Mouse (Mus musculus) skeletal muscle tissue, adult 2 months (tissue): ENCODE data around the gene Hist1h3i.
"Not testable (repeated sequence)": the region's sequence is repeated elsewhere in the genome, so short reads cannot be mapped to it uniquely, and the experiment has no call there.

Experiments used
- DNase-seq: peaks from one replicate; pipeline ENCODE4 v3.0.0-alpha.2; 2012; ENCODE audit warnings: low read depth, low spot score

The Hist1h3i gene

DNA sequence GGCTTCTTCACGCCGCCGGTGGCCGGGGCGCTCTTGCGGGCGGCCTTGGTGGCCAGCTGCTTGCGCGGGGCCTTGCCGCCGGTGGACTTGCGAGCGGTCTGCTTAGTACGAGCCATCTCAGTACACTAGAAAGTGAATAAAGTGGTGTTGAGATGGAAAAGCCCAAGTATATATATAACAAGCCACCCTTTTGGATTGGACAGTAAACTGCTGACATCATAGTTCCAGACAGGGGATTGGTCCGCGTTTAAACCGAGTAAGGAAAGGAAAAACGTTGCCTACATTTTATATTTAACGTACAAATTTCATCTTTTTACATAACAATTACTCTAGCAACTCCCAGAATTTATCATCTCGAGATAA lies at the start of gene Hist1h3i:
Gene Hist1h3i, minus strand, starts transcription at position 116 of the 363 bp plus-strand sequence.
- DNase-seq: peak; percentile 85

DNA sequence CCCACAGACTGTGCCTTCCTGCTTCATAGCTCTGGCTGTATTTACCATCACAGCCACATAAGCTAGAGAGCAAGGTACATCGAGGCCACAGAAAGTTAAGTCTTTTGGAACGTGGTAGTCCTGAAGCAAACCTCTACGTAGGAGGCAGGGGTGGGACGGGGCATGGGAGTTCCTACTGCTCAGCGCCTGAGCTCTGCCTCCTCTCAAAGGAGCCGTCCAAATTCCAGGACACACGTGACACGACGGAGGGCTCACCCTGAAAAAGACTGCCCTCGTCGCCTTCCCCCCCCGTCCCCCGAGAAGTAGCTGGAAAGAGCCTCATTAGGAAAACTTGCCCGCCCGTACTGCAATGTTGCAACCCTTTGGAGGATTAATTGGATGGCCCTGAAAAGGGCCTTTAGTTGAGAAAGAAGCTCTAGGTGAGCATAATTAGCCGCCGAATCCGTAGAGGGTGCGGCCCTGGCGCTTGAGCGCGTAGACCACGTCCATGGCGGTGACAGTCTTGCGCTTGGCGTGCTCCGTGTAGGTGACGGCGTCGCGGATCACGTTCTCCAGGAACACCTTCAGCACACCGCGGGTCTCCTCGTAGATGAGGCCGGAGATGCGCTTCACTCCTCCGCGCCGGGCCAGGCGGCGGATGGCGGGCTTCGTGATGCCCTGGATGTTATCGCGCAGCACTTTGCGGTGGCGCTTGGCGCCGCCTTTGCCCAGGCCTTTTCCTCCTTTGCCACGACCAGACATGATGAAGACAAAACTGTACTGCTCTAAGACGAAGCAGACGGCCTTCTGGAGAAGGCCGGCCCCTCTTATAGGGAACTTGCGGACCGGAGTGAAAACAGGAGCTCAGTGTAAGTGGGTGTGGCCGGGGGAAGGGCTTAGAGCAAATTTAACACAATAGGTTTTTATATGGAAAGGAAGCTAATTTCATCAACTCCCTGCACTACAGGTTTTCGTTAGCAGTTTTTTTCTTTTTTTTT lies 48.5 kb upstream of the Hist1h3i start, which contains the start of gene Hist1h4n:
Gene Hist1h4n, minus strand, starts transcription at position 779 of the 977 bp plus-strand sequence.
- not testable (repeated sequence) for DNase-seq

- no peak for DNase-seq
These were observed 47.2 kb upstream of the Hist1h3i start for GRCm38 (mm10) chr13:21830344-21830743.

- no peak for DNase-seq
These were observed 45.3 kb upstream of the Hist1h3i start for GRCm38 (mm10) chr13:21828511-21828910.

DNA sequence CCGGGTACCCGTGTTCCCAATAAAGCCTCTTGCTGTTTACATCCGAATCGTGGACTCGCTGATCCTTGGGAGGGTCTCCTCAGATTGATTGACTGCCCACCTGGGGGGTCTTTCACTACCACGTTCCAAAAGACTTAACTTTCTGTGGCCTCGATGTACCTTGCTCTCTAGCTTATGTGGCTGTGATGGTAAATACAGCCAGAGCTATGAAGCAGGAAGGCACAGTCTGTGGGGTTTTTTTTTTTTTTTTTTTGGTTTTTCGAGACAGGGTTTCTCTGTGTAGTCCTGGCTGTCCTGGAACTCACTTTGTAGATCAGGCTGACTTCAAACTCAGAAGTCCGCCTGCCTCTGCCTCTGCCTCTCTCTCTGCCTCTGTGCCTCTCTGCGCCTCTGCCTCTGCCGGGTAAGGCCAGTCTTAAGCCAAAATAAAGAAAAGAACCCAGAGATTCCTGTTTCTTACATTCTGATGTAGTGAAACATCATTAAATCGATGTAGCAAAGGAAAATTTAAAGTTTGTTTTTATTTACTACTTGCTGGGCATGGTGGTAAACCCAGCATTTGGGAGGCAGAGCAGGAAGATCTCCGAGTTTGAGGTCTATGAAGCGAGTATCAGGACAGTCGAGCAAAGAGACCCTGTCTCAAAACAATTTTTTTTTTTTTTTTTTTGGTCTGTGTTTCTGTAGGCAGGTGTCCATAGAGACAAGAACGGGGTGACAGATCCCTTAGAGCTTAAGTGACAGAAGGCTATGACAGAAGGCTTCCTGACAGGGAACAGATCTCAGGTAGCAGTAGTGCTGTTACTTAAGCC lies 37.1 kb upstream of the Hist1h3i start:
- DNase-seq: not testable (repeated sequence)

DNA sequence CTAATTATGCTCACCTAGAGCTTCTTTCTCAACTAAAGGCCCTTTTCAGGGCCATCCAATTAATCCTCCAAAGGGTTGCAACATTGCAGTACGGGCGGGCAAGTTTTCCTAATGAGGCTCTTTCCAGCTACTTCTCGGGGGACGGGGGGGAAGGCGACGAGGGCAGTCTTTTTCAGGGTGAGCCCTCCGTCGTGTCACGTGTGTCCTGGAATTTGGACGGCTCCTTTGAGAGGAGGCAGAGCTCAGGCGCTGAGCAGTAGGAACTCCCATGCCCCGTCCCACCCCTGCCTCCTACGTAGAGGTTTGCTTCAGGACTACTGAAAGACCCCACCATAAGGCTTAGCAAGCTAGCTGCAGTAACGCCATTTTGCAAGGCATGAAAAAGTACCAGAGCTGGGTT lies 28.9 kb upstream of the Hist1h3i start:
- not testable (repeated sequence) for DNase-seq

DNA sequence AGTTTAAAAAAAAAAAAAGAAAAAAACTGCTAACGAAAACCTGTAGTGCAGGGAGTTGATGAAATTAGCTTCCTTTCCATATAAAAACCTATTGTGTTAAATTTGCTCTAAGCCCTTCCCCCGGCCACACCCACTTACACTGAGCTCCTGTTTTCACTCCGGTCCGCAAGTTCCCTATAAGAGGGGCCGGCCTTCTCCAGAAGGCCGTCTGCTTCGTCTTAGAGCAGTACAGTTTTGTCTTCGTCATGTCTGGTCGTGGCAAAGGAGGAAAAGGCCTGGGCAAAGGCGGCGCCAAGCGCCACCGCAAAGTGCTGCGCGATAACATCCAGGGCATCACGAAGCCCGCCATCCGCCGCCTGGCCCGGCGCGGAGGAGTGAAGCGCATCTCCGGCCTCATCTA lies 28.4 kb upstream of the Hist1h3i start, which contains the start of gene Hist1h4m:
Gene Hist1h4m, plus strand, starts transcription at position 208 of the 400 bp plus-strand sequence.
- DNase-seq: not testable (repeated sequence)

GRCm38 (mm10) chr13:21811074-21811473 lies 27.9 kb upstream of the Hist1h3i start:
- DNase-seq: not testable (repeated sequence)

GRCm38 (mm10) chr13:21810073-21810472 lies 26.9 kb upstream of the Hist1h3i start, which contains the start of the genes Hist1h2bq and Hist1h2ao:
Gene Hist1h2bq (minus strand): TSS chr13:21810197.
Gene Hist1h2ao (plus strand): TSS chr13:21810465.
- DNase-seq: not testable (repeated sequence)

GRCm38 (mm10) chr13:21803058-21803457 lies 19.9 kb upstream of the Hist1h3i start:
- DNase-seq: not testable (repeated sequence)

DNA sequence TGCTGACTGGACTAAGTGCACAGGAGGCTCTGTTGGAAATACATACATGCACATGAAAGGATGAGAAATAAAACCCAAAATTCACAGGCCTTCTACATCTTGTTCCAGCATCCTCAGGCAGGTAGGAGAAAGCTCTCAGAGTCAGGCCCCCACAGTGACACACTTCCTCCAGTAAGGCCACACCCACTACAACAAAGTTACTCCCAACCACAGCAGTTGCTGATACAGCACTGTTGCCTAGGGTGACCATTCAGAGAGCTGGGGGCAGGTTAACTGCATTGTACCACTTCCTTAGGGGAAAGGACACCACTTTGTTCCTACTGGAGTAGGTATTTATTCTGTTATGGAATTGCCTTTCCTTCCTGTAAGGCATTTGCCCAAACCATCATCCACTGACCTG lies 14.0 kb upstream of the Hist1h3i start:
- not testable (repeated sequence) for DNase-seq

- no peak for DNase-seq
These were observed 12.4 kb upstream of the Hist1h3i start for GRCm38 (mm10) chr13:21795584-21795983.

GRCm38 (mm10) chr13:21790601-21791283 lies 7.6 kb upstream of the Hist1h3i start:
- no peak for DNase-seq

DNA sequence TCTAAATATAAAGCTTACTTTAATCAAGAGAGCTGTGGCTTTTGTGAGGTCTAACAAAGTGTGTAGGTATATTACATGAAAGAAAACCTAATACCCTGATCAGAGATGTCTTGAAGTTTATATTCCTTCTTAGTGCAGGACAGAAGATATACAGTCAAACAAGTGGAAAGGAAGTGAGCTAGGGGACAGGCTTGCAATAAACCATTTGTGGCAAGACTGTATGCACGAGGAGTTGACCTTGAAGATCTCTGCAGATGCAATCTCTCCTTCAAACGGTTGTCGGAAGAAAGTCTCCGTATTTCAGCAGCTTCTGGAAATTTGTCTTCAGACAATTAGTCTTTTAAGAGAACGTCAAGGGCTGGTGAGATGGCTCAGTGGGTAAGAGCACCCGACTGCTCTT lies 6.8 kb upstream of the Hist1h3i start:
- no peak for DNase-seq

GRCm38 (mm10) chr13:21787760-21788593 lies 4.8 kb upstream of the Hist1h3i start:
- no peak for DNase-seq

DNA sequence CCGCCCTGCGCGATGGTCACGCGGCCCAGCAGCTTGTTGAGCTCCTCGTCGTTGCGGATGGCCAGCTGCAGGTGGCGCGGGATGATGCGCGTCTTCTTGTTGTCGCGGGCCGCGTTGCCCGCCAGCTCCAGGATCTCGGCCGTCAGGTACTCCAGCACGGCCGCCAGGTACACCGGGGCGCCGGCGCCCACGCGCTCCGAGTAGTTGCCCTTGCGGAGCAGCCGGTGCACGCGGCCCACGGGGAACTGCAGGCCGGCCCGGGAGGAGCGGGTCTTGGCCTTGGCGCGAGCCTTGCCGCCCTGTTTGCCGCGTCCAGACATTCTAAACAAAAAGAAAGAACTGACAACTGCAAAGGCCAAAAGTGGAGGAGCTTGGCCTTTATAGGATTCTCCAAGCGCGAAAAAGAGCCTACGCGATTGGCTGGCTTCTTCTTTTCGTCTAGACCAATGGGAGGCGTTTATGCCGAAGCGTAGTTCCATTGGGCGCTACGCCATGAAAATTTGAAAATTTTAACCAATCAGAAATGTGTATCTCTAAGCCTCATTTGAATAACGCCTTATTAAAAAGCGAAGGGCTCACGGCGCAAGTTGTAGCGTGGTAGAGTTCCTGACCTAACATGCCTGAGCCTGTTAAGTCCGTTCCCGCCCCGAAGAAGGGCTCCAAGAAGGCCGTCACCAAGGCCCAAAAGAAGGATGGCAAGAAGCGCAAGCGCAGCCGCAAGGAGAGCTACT lies 3.9 kb upstream of the Hist1h3i start, which contains the start of the genes Hist1h2an and Hist1h2bp:
Gene Hist1h2an, minus strand, starts transcription at position 320 of the 731 bp plus-strand sequence.
Gene Hist1h2bp, plus strand, starts transcription at position 563 of the 731 bp plus-strand sequence.
- peak; percentile 98 for DNase-seq

DNA sequence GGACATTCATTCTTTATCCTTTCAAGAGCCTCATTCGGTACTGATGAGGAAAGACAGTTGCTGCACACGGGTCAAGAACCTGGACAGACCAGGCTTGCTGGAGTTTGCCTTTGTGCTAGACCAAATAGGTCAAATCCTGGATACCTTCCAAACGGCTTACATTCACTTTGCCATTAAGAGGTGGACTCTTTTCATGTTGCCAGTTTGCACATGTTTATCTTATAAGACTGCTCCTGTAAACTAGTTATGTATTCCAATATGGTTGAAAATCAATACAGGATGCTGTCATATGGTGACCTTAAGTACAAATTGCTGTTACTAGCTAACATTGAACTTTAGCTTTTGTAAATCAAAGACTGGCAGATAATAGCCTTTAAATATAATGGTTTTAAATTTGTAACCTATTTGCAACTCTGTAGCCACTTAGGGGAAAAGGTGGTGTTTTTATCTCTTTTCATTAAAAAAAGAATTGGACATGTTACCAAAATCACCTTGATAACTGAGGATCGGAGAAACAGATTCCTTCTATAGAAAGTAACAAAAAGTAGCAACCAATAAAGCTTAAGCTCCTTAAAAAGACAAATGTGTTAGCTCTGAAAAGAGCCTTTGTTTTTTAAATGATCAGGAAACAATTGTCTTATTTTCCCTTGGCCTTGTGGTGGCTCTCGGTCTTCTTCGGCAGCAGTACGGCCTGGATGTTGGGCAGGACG lies 3.2 kb upstream of the Hist1h3i start:
- DNase-seq: no peak

DNA sequence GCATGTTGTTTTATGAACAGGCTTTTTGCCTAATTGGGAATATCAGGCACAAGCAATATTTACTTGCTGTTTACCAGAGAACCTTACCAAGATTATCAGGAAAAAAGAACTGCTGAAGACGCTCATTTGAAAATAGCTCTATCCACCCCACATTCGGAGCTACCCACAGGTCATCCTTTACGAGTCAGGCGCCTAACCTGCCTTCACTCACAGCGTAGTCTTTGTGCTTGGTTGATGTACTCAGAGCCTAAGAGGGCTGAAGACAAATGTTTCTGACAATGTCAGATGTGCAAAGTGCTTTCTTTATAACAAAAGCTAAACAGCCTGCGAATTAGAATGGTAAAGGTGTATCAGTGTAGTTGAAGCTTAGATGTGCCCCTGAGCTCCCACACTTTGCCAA lies 1.1 kb upstream of the Hist1h3i start:
- DNase-seq: no peak

GRCm38 (mm10) chr13:21783734-21784161 lies 578 bp upstream of the Hist1h3i start:
- DNase-seq: no peak
